Comparison of ENCODE assay signal across 24 mouse cellular contexts in genomic region chr11:49746756-49747155, GRCm38 (mm10). TPM values are rescaled to one million over a fixed set of nuclear protein-coding genes. Genes with fewer than 3 reads are reported as not detected.
DNase-seq lines count a peak whose midpoint lies in the region; ATAC-seq and TF ChIP-seq lines count a peak whose summit lies in the region.
"Had no signal": no experiment of that assay in that cellular context is flagged by ENCODE, and none has a peak within 500 bp of the region (broad histone marks: within the 10 kb centered on the region; RNA-seq: fewer than 3 reads in every experiment).

No protein-coding gene starts in this region.

- POLR2A ChIA-PET in Patski (lab: Charles Lee) = no interaction called here

- peak; percentile 26 for ATAC-seq in Patski
- ATAC-seq in monocyte, adult 5-6 weeks (replicated peaks; ENCODE audit: insufficient number of reproducible peaks, low FRiP score, low TSS enrichment, poor library complexity, severe bottlenecking) = no peak
- ATAC-seq: forebrain, embryonic 14.5 days; forebrain, embryonic 16.5 days had no signal

- TF ChIP-seq CTCF in C2C12 (IDR thresholded peaks at IDR 0.05; ENCODE audit: control insufficient read depth, insufficient read depth, insufficient read length) (no peak), Patski (IDR thresholded peaks at IDR 0.05) (no peak)

- DNase-seq in 3T3-L1 (ENCODE audit: low read depth, low spot score) (peak; percentile 54), Patski (ENCODE audit: low read depth, low spot score) (no peak)
- no peak for DNase-seq in kidney, postnatal 36 days
- no peak for DNase-seq in thymus, postnatal 36 days
- DNase-seq: adrenal gland, adult 2 months; adrenal gland, postnatal 10 days; adrenal gland, postnatal 25 days; B cell, adult 2 months; cerebellum, adult 11 months; cerebellum, adult 18-20 months; cerebellum, adult 8-10 months; cerebellum, adult 9-11 months; cerebellum, postnatal 14 days; cerebellum, postnatal 36 days; embryo, embryonic 11 days had no signal

- no peaks in the 10 kb centered on the region for H3K36me3 ChIP-seq in C2C12 (ENCODE audit: control insufficient read depth, insufficient read depth)
- H3K36me3 ChIP-seq: embryonic facial prominence, embryonic 13.5 days; embryonic facial prominence, embryonic 15.5 days; forebrain, embryonic 10.5 days; forebrain, embryonic 12.5 days had no signal

- H3K79me2 ChIP-seq in C2C12 (ENCODE audit: control insufficient read depth, insufficient read depth) = no peaks in the 10 kb centered on the region

- no peak overlapping the region for H3K4me3 ChIP-seq in C2C12 (ENCODE audit: insufficient read depth, poor library complexity, severe bottlenecking)
- H3K4me3 ChIP-seq: embryonic facial prominence, embryonic 13.5 days; embryonic facial prominence, embryonic 15.5 days; erythroblast, embryonic 14.5 days; forebrain, embryonic 10.5 days; forebrain, embryonic 12.5 days had no signal

- CTCF ChIA-PET in Patski (lab: Charles Lee) = no interaction called here

- H3K27me3 ChIP-seq in C2C12 (ENCODE audit: control insufficient read depth, insufficient read depth, insufficient read length) = peaks cover 7% of the 10 kb centered on the region
- H3K27me3 ChIP-seq in Patski = peaks cover 17% of the 10 kb centered on the region
- H3K27me3 ChIP-seq: embryonic facial prominence, embryonic 13.5 days; embryonic facial prominence, embryonic 15.5 days; forebrain, embryonic 12.5 days had no signal

- no peak overlapping the region for H3ac ChIP-seq in C2C12 (ENCODE audit: control insufficient read depth, insufficient read length, low read depth)

- H3K79me3 ChIP-seq in C2C12 (ENCODE audit: low read depth) = no peaks in the 10 kb centered on the region

- in situ Hi-C loops in Patski (cut with MboI; ENCODE audit: low pct_unique_long_range_greater_than_20kb) = no loop called here

TF ChIP-seq in C2C12, 6 proteins besides CTCF, POLR2A, EP300 and RAD21:
- no peak for TF ChIP-seq USF1 (IDR thresholded peaks at IDR 0.05; ENCODE audit: low read depth)
- peak; percentile 65 for TF ChIP-seq FOSL1 (IDR thresholded peaks at IDR 0.05; ENCODE audit: insufficient read depth, low read length, poor library complexity, severe bottlenecking)
- TF ChIP-seq MAX (IDR thresholded peaks at IDR 0.05) = peak; percentile 22

RNA-seq across cellular contexts. Expression of gene Cnot6, which starts 34.2 kb away (rescaled TPM):
- polyA plus RNA-seq in C2C12 (2012; fragmentation: generic; extraction: Trizol) = 20.4 TPM
- 84.4 TPM for polyA plus RNA-seq in Patski (2021)
- 46.7 to 79.0 TPM (median 53.2 TPM) in 3 replicates for total RNA-seq in monocyte, adult 5-6 weeks (2017)

RNA-seq across cellular contexts. Expression of gene Gfpt2, which starts 47.2 kb away (rescaled TPM):
- polyA plus RNA-seq in C2C12 (2012; fragmentation: generic; extraction: Trizol) (0.02 TPM), Patski (2021) (0.03 TPM)
- total RNA-seq in monocyte, adult 5-6 weeks (2017) = 0.19 to 1.8 TPM (median 0.49 TPM) in 3 replicates
- polyA plus RNA-seq: erythroblast, embryonic 14.5 days had no signal
